Mouse (Mus musculus) spleen, adult 2 months (tissue): ENCODE measurements around the gene Mcur1. TPM values are rescaled to one million over a fixed set of nuclear protein-coding genes. Genes with fewer than 3 reads are reported as not detected.

Source experiments
- DNase-seq, 2 experiments: peaks; one replicate each; pipeline versions ENCODE4 v3.0.0 to v3.0.0-alpha.2; 2012 to 2021; ENCODE audit warnings: low spot score in 2 of 2, low read depth in 1 of 2
- H3K27ac ChIP-seq: fragments of 200-500 bp; 2 replicates; pipeline ENCODE4 v1.5.1; 2012; ENCODE audit warnings: low read length, inconsistent platforms; ENCODE audit not compliant: insufficient read depth
- H3K27me3 ChIP-seq: fragments of 200-500 bp; 2 replicates; pipeline ENCODE4 v1.6.1; 2012; ENCODE audit warnings: mild to moderate bottlenecking, moderate library complexity, low read length, inconsistent platforms; ENCODE audit not compliant: control insufficient read depth, insufficient read depth
- H3K36me3 ChIP-seq: fragments of 200-500 bp; 2 replicates; pipeline ENCODE4 v1.6.1; 2012; ENCODE audit warnings: mild to moderate bottlenecking, low read length, inconsistent platforms; ENCODE audit not compliant: control insufficient read depth, insufficient read depth
- H3K4me1 ChIP-seq: fragments of 200-500 bp; 2 replicates; pipeline ENCODE4 v1.6.1; 2011; ENCODE audit warnings: inconsistent platforms; ENCODE audit not compliant: control insufficient read depth, insufficient read depth, insufficient read length
- H3K4me3 ChIP-seq: fragments of 200-500 bp; 2 replicates; pipeline ENCODE4 v1.5.1; 2011; ENCODE audit warnings: mild to moderate bottlenecking, inconsistent platforms; ENCODE audit not compliant: insufficient read depth, insufficient read length; ENCODE audit errors: extremely low read depth
- CTCF ChIP-seq: fragments of 200-500 bp; IDR thresholded peaks from 2 replicates; pipeline ENCODE4 v1.5.1; 2011; ENCODE audit warnings: mild to moderate bottlenecking, inconsistent platforms; ENCODE audit not compliant: insufficient read depth, insufficient read length, insufficient replicate concordance; ENCODE audit errors: extremely low read depth
- POLR2A ChIP-seq: fragments of 200-500 bp; IDR thresholded peaks from 2 replicates; pipeline ENCODE4 v1.6.1; 2011; ENCODE audit warnings: low read depth, low read length, inconsistent platforms
- WGBS: fragments of 180-500 bp; shearing (Covaris S2); methylation state at CpG from one replicate; pipeline ENCODE4 v1.1.7; 2018; 5-methylcytosine and 5-hydroxymethylcytosine counted together
- polyA plus RNA-seq: library from polyadenylated mRNA; depleted of rRNA; stranded (reverse); fragments of >200 nt; gene quantifications from 2 replicates; pipeline ENCODE4 v1.2.3, GENCODE M21; 2012

Mcur1 gene
- polyA plus RNA-seq, 1 experiment: 10.0 TPM

GRCm38 (mm10) chr13:43540205-43540815 is 19.7 kb downstream of the Mcur1 start:
- WGBS: 33% methylated on average over 14 of the region's 14 CpGs
- TF ChIP-seq POLR2A: no peak
- TF ChIP-seq CTCF: no peak
- no peak for DNase-seq
- Histone ChIP-seq H3K4me3 (no peak overlapping the region), H3K36me3 (peaks cover 14% of the 10 kb centered on the region), H3K27me3 (no peaks in the 10 kb centered on the region), H3K4me1 (no peaks in the 10 kb centered on the region), H3K27ac (no peak overlapping the region)

DNA sequence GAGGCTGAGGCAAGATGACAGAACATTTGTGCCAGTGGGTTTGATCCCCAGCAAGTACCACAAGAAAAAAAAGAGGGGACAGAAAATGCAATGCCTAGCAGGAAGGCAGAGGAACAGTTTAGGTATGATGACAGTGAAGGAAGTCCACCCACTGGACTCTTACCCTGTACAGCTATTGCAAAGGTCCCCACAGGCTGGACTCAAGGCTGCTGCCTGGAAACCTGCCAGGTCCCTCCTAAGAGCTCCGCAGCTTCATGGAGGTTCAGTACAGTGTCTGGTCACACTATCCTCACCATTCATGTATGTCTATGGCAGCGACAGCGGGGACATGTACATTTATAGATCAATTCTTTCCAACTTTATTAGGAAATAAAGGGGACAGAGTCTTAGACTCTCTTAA is 20.6 kb downstream of the Mcur1 start:
- no peak for DNase-seq

GRCm38 (mm10) chr13:43537854-43538253 is 22.1 kb downstream of the Mcur1 start:
- H3K27me3 ChIP-seq: no peaks in the 10 kb centered on the region
- TF ChIP-seq POLR2A (no peak), CTCF (no peak)
- no peak overlapping the region for H3K27ac ChIP-seq
- H3K36me3 ChIP-seq: peaks cover 5% of the 10 kb centered on the region
- 79% methylated on average over 6 of the region's 6 CpGs for WGBS
- no peak for DNase-seq
- no peak overlapping the region for H3K4me3 ChIP-seq
- no peaks in the 10 kb centered on the region for H3K4me1 ChIP-seq

More for the DNA sequence above, 20.6 kb downstream of the Mcur1 start:
- H3K4me1 ChIP-seq: no peaks in the 10 kb centered on the region
- peaks cover 10% of the 10 kb centered on the region for H3K36me3 ChIP-seq
- TF ChIP-seq POLR2A: no peak
- no peak overlapping the region for H3K27ac ChIP-seq
- WGBS: 94% methylated on average over 3 of the region's 3 CpGs
- H3K27me3 ChIP-seq: no peaks in the 10 kb centered on the region
- no peak overlapping the region for H3K4me3 ChIP-seq

DNA sequence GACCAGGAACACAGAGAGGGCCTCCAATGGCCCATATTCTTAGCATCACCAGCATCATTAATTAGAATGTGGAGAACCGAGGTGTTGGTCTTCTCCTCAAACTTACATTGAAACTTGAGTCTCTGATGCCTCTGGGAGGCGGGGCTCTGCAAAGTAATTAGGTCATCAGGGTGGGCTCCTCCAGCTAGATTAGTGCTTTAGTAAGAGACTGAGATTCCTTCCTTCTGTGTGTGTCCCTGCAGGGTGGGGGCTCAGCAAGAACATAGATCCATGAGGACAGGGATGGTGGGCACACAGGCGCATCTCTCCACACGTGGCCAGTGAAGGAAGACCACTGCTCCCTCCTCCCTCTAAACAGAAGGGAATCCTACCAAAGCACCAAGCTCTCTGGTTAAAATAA is 26.0 kb downstream of the Mcur1 start:
- Histone ChIP-seq H3K4me3 (no peak overlapping the region), H3K4me1 (no peaks in the 10 kb centered on the region; the same call in 1 of the 2 replicates), H3K27me3 (no peaks in the 10 kb centered on the region), H3K36me3 (no peaks in the 10 kb centered on the region), H3K27ac (no peak overlapping the region)
- TF ChIP-seq POLR2A (no peak), CTCF (no peak)
- no peak for DNase-seq
- 92% methylated on average over 4 of the region's 4 CpGs for WGBS

GRCm38 (mm10) chr13:43530832-43531693 is 28.9 kb downstream of the Mcur1 start:
- H3K4me3 ChIP-seq: no peak overlapping the region

GRCm38 (mm10) chr13:43530129-43530831 is 29.7 kb downstream of the Mcur1 start:
- TF ChIP-seq CTCF (no peak), POLR2A (no peak)
- 52% methylated on average over 14 of the region's 14 CpGs for WGBS
- H3K4me3 ChIP-seq: no peak overlapping the region
- no peak overlapping the region for H3K27ac ChIP-seq
- DNase-seq: no peak
- no peaks in the 10 kb centered on the region for H3K36me3 ChIP-seq
- no peaks in the 10 kb centered on the region; the same call in 1 of the 2 replicates for H3K4me1 ChIP-seq
- H3K27me3 ChIP-seq: no peaks in the 10 kb centered on the region

More at GRCm38 (mm10) chr13:43530832-43531693, 28.9 kb downstream of the Mcur1 start:
- TF ChIP-seq CTCF: no peak
- no peak for TF ChIP-seq POLR2A
- no peaks in the 10 kb centered on the region for H3K36me3 ChIP-seq
- no peaks in the 10 kb centered on the region for H3K27me3 ChIP-seq
- WGBS: 29% methylated on average over 13 of the region's 13 CpGs
- H3K4me1 ChIP-seq: no peaks in the 10 kb centered on the region; the same call in 1 of the 2 replicates
- H3K27ac ChIP-seq: no peak overlapping the region
- DNase-seq: no peak
